Mouse (Mus musculus) CD8-positive naive resting alpha-beta T cell, adult 2 months (primary cell): ENCODE measurements around the gene Lrmda.

Experiments used
- DNase-seq, 2 experiments: peaks; one replicate each; pipeline ENCODE4 v3.0.0; 2022; ENCODE audit warnings: low read depth in 2 of 2, low spot score in 2 of 2

Lrmda gene

DNA sequence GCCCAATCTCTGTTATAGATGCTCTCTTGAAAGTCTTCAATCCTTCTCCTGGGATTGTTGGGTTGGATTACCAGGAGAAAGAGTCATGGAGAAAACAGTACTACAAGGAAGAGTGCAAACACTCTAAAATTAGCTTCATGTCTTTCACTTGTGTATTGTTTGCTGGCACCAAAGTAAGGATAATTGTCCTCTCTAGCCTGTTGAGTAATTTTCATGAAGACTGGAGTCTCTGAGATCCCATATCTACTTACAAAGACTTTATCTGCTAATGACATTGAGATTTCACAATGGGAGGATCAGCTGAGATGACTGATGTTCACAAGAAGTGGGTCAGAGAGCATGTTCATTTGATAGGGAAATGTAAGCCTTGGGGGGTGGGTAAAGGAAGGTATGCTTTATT is 817.5 kb downstream of the Lrmda start:
- no peak for DNase-seq

DNA sequence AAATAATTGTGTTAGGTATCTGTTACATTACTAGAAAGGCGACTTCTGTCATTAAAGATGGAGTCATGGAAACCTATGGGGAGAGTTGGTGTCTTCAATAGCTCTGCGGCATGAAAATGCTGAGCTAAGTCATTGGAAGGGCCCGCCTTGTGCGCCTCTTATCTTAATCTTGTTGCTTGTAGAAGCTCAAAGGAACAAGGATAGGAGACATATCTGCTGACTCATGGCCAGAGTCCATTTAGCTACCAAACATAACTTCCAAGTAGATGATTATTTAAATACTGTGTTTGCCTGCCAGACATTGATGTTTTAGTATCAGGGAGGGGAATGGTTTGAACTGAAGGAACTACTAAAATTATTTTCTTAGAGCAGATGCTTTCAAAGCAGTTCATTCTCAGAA is 821.6 kb downstream of the Lrmda start:
- no peak for DNase-seq

DNA sequence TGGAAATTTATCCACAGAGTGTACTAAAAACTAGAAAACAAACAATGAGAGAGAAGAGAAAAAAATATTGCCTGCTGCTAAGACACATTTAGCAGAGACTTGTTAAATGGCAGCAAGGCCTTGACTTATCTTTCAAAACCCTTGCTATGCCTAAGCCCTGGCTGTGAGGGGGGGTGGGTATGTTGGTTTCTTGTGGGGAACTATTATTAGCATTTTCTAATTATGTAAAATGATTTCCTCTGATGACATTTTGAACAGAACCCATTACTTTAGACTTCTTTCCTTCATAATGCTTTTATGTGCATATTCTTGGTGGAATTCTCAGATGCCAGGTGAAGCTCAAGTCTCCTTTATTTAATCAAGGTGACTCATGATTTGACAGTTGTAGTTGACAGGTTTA is 824.5 kb downstream of the Lrmda start:
- DNase-seq = no peak

DNA sequence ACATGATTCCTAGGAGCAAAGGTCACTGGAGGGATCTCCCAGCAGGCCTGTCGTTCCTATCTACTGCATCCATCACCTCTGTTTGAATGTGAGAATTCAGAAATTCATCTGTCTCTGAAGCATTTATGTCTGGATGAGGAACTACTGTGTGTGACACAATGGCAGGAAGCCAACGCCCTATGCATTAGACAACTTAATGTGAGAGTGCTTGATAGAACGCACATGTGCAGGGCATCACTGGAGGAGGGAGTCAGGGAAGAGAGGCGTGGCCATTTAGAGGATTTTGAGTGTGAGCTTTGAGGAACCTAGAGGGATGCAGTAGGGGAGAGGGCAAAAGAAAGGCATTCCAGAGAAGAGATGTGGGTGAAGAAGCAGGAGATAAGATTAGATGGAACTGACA is 825.9 kb downstream of the Lrmda start:
- DNase-seq = no peak

DNA sequence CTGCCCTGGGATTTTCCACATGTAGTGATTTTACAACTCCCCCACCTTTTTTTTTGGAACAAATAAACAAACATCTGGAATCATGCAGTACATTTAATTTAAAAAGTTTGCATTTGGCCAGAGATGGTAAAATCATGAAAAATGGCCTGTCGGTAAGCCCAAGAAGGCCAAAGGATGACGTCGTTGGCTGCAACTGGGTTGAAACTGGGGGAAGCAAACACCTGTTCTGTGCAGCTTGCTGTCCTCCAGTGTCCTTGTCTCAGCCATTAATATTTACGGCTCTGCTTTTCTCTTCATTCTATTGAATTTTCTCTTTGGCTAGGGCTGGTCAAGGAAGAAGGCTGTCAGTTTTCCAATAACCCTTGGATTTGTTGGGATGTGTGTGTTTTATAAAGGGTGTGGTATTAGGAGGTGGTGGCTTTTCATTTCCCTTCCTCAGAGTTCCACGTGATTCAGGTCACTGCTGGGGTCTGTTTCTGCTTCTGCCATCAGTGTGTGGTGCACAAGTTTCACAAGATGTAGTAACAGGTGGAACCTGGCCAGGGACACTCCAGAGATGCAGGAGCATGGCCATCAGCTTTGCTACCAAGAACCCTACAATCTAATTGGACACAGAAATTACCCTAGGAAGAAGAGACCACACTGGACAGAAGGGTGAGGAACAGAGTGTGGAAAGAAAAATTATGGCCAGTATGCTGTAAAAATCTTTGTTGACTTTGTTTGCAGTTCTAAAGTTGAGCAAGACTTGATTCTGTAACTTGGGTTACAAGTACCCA is 827.7 kb downstream of the Lrmda start:
- no peak for DNase-seq

DNA sequence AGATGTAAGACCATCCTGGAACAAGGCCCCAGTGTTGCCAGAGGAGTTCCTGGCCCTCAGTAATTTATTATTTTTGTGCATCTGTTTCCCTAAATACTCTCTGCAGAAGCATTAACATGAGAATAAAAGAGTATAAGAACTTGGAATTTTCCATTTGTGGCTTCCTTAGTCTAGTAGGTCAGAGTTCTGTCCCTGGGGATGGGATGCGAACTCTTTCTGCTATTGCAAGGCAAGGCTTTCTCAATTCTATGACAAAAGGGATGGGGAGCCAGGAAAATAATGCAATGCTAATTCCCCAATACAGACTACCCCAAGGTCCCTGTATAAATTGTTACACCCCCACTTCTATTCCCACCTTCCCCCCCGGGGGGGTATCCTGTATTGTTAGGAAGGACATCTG is 829.6 kb downstream of the Lrmda start:
- DNase-seq = no peak

DNA sequence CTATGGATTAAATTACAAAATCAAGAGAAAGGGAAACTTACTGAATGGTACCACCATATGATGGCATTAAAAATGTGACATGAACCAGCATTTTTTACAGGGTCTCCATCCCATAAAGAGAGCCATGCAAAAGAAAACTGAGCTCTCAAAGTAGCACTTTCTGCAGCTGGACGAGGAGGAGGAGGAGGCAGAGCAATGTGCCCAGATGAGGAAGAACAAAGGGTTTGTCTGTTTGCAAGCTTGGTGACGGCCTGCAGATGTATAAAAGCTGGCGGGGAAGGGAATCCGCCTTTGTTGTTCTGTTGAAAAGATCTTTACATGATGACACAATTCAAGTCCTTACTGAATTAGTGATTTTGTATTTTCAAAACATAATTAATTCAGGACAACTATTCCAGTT is 841.1 kb downstream of the Lrmda start:
- DNase-seq = no peak

DNA sequence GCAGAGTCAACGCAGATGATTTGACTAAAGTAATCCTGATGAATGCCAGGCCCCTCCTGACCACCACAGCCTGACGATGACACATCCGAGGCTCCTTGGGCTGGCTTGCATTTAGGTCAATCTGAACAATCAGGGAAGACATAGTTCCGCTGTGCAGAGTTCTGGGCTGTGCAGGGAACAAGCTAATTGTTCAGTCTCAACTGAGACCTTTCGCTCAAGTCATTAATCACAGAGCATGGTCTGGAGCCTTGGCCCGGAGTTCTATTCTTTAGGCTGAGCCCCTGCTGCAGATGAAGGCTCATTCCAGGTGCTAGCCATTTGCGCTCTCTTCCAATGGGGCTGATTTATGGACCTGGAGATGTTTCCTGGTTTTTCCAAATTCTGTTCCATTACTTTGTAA is 844.6 kb downstream of the Lrmda start:
- DNase-seq = no peak

DNA sequence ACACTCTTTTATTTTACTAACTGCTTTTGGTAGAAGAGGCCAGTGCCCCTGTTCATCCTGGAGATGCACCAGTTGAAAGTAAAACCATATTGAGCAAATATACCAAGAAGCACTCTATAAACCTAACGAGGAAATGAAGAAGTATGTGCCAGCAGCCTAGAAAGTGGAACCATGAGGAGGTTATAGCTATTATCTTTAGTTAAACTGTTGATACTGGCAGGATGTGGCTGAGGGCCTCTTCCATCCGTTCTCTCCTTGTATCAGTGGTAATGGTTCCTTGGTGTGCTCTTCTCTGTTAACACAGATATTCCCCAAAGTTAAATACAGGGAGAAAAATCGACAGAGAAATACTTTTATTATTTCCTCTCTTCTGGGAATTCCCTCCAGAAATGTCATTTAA is 855.1 kb downstream of the Lrmda start:
- no peak for DNase-seq

DNA sequence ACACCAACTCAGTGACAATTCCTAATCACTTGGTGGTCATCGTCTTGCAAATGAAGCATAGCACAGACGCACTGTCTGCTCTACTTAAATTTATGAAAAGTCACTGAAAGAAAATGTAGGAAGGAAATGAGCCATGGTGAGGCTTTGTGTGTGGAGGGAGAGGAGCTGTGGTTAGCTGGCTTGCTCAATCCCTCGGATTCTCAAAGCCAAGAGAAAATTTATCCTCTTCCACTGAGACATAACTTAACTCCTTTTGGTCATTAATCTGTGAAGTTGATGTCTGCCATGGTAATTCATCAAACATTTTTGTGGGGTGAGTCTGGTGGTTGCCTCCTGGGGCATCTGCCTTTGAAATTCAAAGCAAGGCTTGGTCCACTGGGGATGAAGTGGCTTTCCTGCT is 867.7 kb downstream of the Lrmda start:
- no peak for DNase-seq

DNA sequence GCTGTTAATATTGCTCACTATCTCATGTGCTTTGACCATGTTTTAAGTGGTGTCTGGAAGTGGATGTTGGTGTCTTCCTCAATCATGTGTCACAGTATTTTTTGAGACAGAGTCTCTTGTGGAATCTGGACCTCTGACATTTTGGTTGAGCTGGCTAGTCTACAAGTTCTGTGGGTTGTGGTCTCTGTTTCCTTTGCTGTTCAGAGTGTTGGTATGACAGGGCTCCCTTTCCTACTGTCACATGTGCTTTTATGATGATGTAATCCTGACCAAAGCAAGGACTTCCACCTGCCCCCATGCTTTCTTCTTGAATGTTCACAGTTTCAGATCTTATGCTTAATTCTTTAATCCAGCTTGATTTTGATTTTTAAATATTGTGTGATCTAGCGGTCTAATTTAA is 879.8 kb downstream of the Lrmda start:
- DNase-seq = no peak

DNA sequence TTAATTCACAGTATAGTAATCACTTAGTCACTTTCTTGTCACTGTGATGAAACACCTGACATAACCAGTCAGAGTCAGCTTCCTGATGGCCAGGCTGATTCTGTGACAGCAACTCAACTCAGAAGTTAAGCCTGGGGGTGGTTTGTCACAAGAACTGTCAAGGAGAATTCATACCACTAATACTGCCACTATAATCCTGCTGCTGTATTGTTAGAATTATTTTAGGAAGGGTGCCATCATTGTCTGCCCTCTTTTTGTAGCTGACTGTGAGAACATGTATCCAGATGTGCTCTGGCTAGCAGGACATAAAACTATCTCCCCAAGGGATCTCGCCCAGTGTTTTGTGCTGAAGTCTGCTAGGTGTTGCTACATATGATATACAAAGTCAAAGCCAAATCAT is 882.6 kb downstream of the Lrmda start:
- no peak for DNase-seq

DNA sequence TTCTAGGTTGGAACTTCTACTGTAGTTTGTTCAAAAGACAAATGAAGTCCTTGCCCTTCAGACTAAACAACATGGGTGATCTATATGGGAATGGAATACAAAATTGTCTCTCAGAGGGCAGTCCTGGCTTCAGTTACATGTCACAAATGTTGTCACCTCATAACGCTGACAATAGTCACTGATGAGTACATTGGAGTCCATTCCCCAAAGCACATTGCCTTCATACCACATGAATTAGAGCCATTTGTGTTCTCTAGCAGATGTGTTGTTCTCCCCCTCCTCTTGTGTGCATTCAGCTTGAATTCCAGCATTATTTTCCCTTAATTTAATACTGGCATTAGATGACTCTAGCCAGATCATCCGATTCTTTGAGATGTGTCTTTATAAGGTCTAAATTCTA is 883.4 kb downstream of the Lrmda start:
- no peak for DNase-seq

DNA sequence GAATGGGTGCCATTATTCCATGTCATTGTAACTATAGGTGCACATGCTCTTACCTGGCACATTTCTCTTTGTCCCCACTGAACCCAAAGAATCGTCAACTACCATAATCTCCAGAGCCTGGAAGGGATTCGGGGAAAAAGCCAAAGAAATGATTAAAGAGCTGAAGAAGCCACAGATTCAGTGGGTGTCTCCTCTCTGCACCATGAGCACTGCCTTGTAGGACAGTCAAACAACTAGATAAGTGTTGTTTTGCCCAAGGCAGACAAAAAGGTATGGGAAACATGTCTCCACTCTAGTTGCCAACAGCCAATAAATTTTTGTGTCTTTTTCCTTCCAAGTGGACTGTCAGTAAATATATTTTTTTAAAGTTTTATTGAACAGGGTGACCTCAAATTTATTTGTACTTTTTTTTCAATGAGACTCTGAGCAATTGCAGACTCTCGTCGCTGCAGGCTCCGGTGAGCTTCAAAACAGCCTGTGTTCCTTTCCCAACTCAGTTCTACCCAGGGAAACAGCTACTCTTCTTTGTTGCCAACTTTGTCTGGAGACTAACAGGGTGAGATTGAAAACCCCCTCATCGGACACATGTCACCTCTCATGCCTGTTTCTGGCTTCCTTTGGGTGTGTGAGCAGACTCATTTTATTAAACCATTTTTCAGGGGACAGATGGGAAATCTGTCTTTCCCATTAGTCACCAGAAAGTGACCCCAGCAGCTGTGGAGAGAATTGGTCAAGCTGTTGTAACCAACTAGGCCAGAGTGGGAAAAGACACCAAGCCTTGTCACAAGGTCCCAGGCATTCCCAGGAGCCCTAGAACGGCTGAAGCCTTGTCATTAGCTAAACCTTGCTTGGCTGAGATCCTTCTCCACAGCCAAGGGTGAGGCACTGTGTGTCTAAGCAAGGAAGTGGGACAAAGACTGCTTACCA is 886.5 kb downstream of the Lrmda start:
- no peak for DNase-seq

DNA sequence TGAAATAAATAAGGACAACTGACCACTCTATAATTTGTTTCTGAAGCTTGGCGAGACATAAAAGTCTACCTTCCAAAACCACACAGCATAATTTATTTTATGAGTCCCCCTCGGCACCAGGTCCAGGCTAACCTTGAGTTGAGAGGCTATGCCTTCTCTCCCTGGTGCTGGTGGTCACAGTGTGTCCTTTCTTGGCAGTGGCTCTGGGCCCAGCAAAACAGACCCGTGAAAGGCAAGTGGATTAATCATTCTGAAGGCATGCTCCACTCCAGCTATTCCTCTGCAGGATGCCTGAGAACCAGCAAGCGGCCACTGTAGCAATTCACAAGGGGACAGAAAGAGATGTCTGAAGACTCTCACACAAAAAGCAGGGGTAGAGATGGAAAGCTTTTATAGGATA is 887.2 kb downstream of the Lrmda start:
- no peak for DNase-seq

DNA sequence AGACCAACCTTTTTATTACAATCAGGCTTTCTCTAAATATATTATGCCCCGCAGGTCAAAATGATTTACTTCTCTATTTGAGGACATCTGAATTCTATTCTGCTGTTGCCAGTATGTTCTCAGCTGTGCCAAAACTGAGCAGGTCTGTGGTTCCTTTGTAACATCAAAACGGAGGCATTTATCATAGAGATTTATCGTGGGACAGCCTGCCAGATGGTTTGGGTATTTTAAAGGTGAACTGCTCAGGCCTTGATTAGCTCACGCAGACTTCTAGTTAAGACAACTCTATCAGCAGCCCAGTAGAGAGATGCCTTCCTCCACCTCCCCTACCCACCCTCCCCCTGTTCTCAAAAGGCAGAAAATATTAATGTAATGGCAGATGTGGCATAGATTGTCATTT is 887.7 kb downstream of the Lrmda start:
- DNase-seq = no peak

DNA sequence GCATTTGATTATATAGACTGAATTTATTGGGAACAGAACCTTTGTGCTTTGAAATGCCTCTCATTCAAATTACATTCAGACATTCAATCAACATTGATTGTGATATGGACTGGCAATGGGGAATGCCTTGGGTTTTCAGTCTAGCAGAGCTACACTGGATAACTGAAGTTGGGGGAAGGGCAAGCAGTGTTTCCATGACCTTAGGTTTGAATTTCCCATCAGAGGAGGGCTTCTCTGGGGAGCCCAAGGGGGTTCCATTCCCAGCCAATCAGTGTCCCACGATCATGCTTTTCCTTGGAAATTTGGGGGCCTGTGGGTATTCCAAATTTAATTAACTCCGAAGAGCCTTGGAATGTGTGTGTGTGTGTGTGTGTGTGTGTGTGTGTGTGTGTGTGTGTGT is 888.5 kb downstream of the Lrmda start:
- no peak for DNase-seq

DNA sequence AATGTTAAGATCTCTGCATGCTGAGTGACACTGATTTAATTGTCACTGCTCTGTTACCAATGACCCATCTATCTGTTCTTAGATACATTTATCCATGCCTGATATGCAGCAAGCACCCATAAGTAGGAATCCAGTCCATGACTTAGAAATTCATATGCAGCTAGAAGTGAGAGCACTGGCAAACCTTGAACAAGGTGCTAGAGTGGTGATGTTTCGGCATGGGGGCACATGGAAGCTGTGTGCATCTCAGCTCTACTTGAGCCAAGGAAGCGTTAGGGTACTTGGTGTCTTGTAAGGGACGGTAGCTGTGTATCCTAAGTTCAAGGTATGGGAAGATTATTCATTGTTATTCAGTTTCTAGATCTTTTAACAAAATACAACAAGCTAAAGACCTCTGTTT is 896.0 kb downstream of the Lrmda start:
- no peak for DNase-seq

DNA sequence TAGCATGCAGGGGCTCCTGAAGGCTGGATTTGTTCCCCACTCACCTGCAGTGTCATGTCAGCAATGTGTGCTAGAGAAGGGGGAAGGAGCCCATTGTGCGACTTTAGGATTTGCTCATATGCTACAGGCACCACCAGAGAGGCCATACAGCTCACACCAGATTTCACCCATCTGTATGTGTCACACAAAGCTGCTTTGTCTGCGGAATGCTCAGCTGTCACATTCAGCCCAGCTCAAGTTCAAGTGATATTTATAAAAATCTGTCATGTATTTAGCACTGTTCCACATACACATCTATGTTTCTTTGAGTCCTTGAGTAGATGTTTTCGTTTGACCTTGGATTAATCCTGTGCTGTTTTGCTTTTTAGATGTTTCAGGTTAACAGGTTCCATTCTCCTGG is 899.0 kb downstream of the Lrmda start:
- no peak for DNase-seq

DNA sequence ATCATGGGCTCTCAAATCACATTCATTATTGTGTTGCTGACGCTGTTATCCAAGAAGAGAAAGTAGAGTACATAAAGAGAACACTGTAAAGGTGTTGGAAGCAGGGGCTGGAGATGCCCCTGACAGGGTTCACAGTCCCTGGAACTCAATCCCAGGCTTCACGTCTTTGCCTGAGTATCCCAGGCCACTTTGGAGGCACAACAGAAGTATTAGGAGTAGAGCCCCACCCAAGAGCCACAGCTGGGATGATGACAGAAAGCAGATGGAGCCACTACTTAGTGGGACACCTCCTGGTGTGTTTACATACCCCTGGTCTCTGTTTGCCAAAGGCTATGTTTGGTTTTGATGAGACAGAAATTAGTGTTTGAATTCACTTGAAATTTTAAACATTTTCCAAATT is 899.4 kb downstream of the Lrmda start:
- DNase-seq = no peak

DNA sequence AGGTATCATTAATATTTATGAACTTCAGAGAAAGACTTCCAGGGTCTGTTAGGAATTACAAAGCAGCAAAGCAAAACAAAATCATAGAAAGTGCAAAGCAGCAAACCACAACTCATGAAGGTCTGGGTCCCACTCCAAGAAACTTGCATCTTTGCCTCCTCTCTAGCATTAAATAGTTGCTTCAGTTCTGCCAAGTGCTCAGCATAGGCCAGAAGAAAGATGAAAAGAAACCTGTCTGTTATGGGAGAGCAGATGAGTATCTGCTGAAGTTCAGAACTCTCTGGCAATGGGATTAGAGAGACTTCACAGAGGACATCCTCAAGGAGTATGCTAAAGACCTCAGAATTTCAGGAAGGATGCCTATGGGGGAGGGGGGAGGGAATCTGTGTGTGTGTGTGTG is 901.6 kb downstream of the Lrmda start:
- no peak for DNase-seq

DNA sequence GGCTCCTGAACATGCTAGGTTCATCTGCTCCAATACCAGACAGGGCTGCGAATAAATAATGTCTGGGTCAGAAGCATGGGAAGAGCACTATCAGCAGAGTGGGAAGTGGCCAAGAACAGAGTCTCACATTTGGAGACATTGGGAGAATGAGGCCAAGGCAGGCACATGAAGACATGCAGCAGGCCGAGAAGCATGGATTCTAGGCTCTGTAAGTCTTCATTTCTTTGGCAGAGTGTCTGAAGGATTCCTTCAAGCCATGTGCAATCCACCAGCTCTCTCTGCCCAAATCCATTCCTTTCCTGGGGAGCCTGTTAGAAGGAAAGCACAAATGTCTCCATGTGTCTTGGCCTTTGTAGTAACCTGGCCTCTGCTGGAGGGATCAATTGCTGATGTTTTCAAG is 902.3 kb downstream of the Lrmda start:
- DNase-seq = no peak

DNA sequence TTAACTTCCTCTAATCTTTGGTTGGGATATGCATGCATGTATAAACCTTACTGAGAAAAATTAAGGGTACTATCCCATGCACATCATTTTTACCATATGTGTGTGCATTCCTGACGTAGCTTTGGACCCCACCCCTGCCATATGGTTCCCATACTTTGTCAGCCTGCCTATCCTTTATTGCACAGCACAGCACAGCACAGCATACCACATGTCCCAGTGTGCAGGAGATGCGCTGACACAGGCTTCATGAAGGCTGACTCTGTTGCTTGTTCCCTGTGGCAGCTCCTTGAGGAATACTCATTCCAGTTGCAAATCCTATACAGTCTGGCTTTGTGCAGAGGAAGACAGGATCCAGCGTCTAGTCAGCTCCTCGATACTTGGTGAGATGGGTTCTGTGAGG is 903.1 kb downstream of the Lrmda start:
- no peak for DNase-seq
